Mouse (Mus musculus) lung, embryonic 14.5 days (tissue): ENCODE measurements around the gene Rhd. TPM values are rescaled to one million over a fixed set of nuclear protein-coding genes. Genes with fewer than 3 reads are reported as not detected.
"Not testable (repeated sequence)": the region's sequence is repeated elsewhere in the genome, so short reads cannot be mapped to it uniquely, and the experiment has no call there.

Source experiments
- ATAC-seq: fragments of 200-750 bp; cut with Nextera tagmentation; 2 replicates; pipeline ENCODE4 v1.8.0; 2017; ENCODE audit warnings: mild to moderate bottlenecking, moderate TSS enrichment, moderate library complexity; ENCODE audit not compliant: insufficient read depth
- DNase-seq: peaks from one replicate; pipeline ENCODE4 v3.0.0-alpha.2; 2015
- H3K27ac ChIP-seq: fragments of 300-500 bp; sonication (generic); 2 replicates; pipeline ENCODE4 v1.5.1; 2014; ENCODE audit warnings: low read depth, mild to moderate bottlenecking, moderate library complexity
- H3K27me3 ChIP-seq: fragments of 300-500 bp; sonication (generic); 2 replicates; pipeline ENCODE4 v1.6.1; 2014; ENCODE audit warnings: low read length, control low read depth; ENCODE audit not compliant: insufficient read depth
- H3K36me3 ChIP-seq: fragments of 300-500 bp; sonication (generic); 2 replicates; pipeline ENCODE4 v1.6.1; 2014; ENCODE audit warnings: control low read depth; ENCODE audit not compliant: insufficient read depth
- H3K4me1 ChIP-seq: fragments of 300-500 bp; sonication (generic); 2 replicates; pipeline ENCODE4 v1.6.1; 2014; ENCODE audit warnings: antibody characterized with exemption, control low read depth; ENCODE audit not compliant: insufficient read depth
- H3K4me2 ChIP-seq: fragments of 300-500 bp; sonication (generic); 2 replicates; pipeline ENCODE4 v1.6.1; 2014; ENCODE audit warnings: mild to moderate bottlenecking
- H3K4me3 ChIP-seq: fragments of 300-500 bp; sonication (generic); 2 replicates; pipeline ENCODE4 v1.5.1; 2014; ENCODE audit warnings: low read depth, low read length
- H3K9ac ChIP-seq: fragments of 300-500 bp; sonication (generic); 2 replicates; pipeline ENCODE4 v1.6.1; 2014
- H3K9me3 ChIP-seq: fragments of 300-500 bp; sonication (generic); 2 replicates; pipeline ENCODE4 v1.6.1; 2016; ENCODE audit warnings: low read depth, low read length, control low read depth
- CTCF ChIP-seq: IDR thresholded peaks from 2 replicates; pipeline ENCODE4 v1.5.1; 2016; ENCODE audit warnings: antibody characterized with exemption, low read depth
- WGBS: fragments of 180-500 bp; shearing (Covaris S2); extraction: QIAGEN DNeasy Blood & Tissue Kit; methylation state at CpG from one replicate; pipeline ENCODE4 v1.1.7; 2014; 5-methylcytosine and 5-hydroxymethylcytosine counted together
- polyA plus RNA-seq: library from polyadenylated mRNA; unstranded; fragments of >200 nt; fragmentation: Nextera tagmentation; extraction: Ambion mirVana; gene quantifications from 2 replicates; pipeline ENCODE4 v1.2.1, GENCODE M21; 2014

The Rhd gene
- polyA plus RNA-seq, 1 experiment from 2014 or later = 1.7 TPM

DNA sequence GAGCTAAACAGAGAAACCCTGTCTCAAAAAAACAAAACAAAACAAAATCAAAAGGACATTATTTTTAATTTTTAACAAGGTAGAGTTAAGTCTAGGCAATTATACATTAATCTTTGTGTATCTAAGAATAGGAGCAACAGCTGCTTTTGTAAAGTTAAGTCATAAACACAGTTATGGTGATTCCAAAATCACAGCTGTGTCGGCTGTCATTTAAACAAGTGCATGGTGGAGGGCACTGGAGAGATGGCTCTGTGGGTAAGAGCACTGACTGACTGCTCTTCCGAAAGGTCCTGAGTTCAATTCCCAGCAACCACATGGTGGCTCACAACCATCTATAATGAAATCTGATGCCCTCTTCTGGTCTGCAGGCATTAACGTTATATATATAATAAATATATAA lies 32.4 kb upstream of the Rhd start:
- no peak for TF ChIP-seq CTCF
- DNase-seq (no peak), ATAC-seq (no peak)
- Histone ChIP-seq H3K27ac (no peak overlapping the region), H3K4me2 (no peak overlapping the region), H3K9ac (no peak overlapping the region), H3K36me3 (peaks cover 51% of the 10 kb centered on the region), H3K4me1 (no peaks in the 10 kb centered on the region), H3K9me3 (no peaks in the 10 kb centered on the region), H3K27me3 (no peaks in the 10 kb centered on the region), H3K4me3 (no peak overlapping the region)
- 83% methylated on average over 3 of the region's 3 CpGs for WGBS

DNA sequence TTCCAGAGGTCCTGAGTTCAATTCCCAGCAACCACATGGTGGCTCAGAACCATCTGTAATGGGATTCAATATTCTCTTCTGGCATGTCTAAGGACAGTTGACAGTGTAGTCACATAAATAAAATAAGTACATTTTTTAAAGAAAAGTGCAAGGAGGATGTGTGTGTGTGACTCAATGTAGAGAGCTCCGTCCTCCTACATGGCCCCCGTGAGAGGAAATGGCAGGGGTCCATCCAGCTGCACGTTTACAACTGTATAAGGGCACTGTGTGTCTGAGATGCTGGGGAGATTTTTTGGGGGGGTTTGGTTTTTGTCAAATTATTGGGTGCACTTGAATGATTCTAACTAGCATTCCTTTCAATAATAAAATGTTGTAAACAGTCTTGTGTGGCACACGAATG lies 28.9 kb upstream of the Rhd start:
- Histone ChIP-seq H3K4me2 (no peak overlapping the region), H3K4me3 (no peak overlapping the region), H3K27ac (no peak overlapping the region), H3K27me3 (no peaks in the 10 kb centered on the region), H3K9ac (no peak overlapping the region), H3K9me3 (no peaks in the 10 kb centered on the region), H3K36me3 (peaks cover 34% of the 10 kb centered on the region), H3K4me1 (no peaks in the 10 kb centered on the region)
- TF ChIP-seq CTCF = no peak
- DNase-seq (no peak), ATAC-seq (no peak)
- 84% methylated on average over 4 of the region's 4 CpGs for WGBS

DNA sequence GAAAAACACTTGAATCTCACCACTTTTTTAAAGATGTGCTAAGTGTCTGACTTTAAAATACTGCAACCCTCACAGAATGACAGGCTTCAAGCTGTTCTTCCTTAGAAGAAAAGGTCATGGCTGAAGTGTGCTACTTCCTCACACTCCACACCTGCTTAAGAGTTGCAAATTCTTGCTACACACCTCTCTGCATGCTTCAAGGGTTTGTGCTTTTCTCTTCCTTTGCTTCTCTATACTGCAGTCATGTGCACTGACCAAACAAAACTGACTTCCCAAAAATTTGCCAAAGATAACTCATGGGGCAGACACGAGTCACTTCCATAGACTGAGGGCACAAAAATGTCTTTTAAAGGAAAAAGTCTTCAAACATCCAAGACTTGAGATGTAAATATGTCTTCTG lies 26.1 kb upstream of the Rhd start:
- Histone ChIP-seq H3K27ac (no peak overlapping the region; the same call in 1 of the 2 replicates), H3K36me3 (peaks cover 11% of the 10 kb centered on the region), H3K4me1 (no peaks in the 10 kb centered on the region), H3K9ac (no peak overlapping the region), H3K27me3 (no peaks in the 10 kb centered on the region), H3K9me3 (no peaks in the 10 kb centered on the region), H3K4me3 (no peak overlapping the region), H3K4me2 (no peak overlapping the region)
- no peak for TF ChIP-seq CTCF
- WGBS = 38% methylated on average over 1 of the region's 1 CpGs
- no peak for ATAC-seq
- DNase-seq = no peak

DNA sequence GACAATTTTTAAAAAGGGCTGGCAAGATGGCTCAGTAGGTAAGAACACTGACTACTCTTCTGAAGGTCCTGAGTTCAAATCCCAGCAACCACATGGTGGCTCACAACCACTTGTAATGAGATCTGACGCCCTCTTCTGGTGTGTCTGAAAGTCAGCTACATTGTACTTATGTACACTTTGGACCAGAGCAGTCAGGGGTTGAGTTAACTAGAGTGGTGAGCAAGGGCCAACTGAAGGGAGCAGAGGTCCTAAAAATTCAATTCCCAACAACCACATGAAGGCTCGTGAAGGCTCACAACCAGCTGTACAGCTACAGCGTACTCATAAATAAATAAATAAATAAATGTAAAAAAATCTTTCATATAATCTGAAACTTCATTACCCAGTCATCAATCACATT lies 25.6 kb upstream of the Rhd start:
- not testable (repeated sequence) for H3K9me3 ChIP-seq, H3K27ac ChIP-seq, H3K4me2 ChIP-seq, H3K4me3 ChIP-seq, H3K9ac ChIP-seq, ATAC-seq, H3K27me3 ChIP-seq, DNase-seq, H3K4me1 ChIP-seq
- WGBS = 73% methylated on average over 3 of the region's 3 CpGs
- peaks cover 11% of the 10 kb centered on the region; the same call in 1 of the 2 replicates for H3K36me3 ChIP-seq

DNA sequence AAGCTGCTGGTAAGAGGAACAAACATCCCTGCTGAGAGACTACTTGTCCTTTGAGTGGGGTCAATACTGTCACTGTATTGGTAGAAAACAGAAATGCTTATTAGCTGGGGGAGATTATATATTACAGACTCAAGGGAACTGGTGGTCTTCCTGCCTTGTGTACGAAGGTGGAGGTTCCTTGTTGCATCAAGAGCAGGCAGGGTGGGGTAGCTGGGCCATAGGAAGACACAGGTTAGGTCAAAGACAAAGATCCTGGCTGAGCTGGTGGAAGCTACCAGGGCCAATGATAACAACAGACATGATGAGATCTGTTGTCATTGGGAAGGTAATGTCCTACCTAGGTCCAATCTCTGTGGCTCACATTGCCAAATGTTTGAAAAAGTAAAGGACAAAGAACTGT lies 24.1 kb upstream of the Rhd start:
- Histone ChIP-seq H3K27ac (no peak overlapping the region), H3K9me3 (no peaks in the 10 kb centered on the region), H3K9ac (no peak overlapping the region), H3K27me3 (no peaks in the 10 kb centered on the region), H3K4me2 (no peak overlapping the region), H3K4me3 (no peak overlapping the region), H3K4me1 (no peaks in the 10 kb centered on the region), H3K36me3 (peaks cover 4% of the 10 kb centered on the region; the same call in 1 of the 2 replicates)
- DNase-seq (no peak), ATAC-seq (no peak)
- TF ChIP-seq CTCF = no peak
- 87% methylated on average over 1 of the region's 1 CpGs for WGBS

DNA sequence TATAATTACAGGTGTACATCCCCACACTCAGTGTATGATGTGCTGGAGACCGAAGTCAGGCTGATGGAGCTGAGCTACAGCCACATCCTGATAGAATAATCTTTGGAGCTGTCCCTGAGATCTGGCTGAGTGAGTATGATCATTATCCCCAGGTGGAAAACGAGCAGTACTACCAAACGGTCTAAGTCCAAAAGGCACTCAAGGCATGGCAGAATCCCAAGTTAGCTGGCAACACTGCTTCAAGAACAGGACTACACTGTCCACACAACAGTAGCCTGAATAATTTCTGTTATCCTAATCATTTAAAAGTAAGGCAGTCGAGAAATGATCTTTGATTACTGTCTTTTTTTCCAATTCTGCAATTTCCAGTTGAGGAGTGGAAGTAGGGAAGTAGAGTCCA lies 20.8 kb upstream of the Rhd start:
- Histone ChIP-seq H3K27me3 (no peaks in the 10 kb centered on the region), H3K36me3 (no peaks in the 10 kb centered on the region), H3K4me1 (peaks cover 3% of the 10 kb centered on the region; the same call in 1 of the 2 replicates), H3K9me3 (no peaks in the 10 kb centered on the region), H3K4me2 (no peak overlapping the region), H3K9ac (no peak overlapping the region), H3K27ac (no peak overlapping the region), H3K4me3 (no peak overlapping the region)
- no peak for ATAC-seq
- WGBS = 84% methylated on average over 4 of the region's 4 CpGs
- DNase-seq = no peak
- TF ChIP-seq CTCF = no peak

DNA sequence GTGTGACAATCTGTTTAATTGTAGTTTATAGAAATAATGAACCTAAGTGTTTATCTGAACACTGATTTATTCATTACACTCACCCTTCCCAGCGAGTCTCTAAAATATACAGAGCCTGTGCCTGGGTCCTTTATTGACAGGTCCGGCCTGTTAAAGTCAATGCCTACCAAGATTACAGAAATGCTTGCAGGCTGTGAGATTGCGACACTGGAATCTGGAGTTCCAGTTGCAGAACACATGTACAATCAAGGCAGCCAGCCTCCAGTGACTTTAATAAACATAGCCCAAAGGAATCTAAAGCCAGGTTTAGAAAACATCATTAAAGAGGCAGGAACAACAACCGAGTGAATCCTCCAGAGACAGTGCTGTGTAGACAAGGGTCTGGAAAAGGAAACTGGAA lies 16.7 kb upstream of the Rhd start:
- no peak for TF ChIP-seq CTCF

DNA sequence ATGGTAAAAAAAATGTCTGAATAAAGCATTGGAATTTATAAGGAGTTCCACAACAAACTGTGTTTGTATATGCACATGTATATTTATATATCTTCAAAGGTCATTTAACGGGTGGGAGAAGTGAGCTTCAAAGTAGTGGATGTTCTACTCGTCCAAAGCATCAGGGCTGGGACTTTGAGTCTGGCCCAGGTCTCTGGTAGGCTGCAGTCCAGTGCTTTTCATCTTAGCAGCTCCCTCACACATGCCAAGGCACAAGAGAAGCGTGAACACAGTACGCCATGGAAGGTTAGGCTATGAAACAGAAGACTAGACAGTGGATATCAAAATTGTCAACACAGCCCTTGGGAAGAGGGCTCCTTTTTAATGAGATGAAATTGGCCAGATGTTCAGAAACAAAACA lies 13.8 kb upstream of the Rhd start:
- 68% methylated on average over 4 of the region's 4 CpGs for WGBS
- H3K9me3 ChIP-seq = no peaks in the 10 kb centered on the region
- H3K27ac ChIP-seq = no peak overlapping the region
- no peak overlapping the region for H3K4me2 ChIP-seq
- H3K27me3 ChIP-seq = no peaks in the 10 kb centered on the region
- H3K4me3 ChIP-seq = no peak overlapping the region
- no peak for TF ChIP-seq CTCF
- H3K36me3 ChIP-seq = no peaks in the 10 kb centered on the region
- H3K4me1 ChIP-seq = peaks cover 8% of the 10 kb centered on the region
- no peak for DNase-seq
- H3K9ac ChIP-seq = no peak overlapping the region
- ATAC-seq = no peak

More for the DNA sequence above, 16.7 kb upstream of the Rhd start:
- 56% methylated on average over 4 of the region's 4 CpGs for WGBS
- Histone ChIP-seq H3K27ac (peak overlapping the region; percentile 25; the same call in 1 of the 2 replicates), H3K4me1 (peaks cover 8% of the 10 kb centered on the region), H3K4me3 (no peak overlapping the region), H3K9ac (no peak overlapping the region), H3K4me2 (no peak overlapping the region), H3K36me3 (no peaks in the 10 kb centered on the region), H3K9me3 (no peaks in the 10 kb centered on the region), H3K27me3 (no peaks in the 10 kb centered on the region)
- DNase-seq (peak; percentile 28), ATAC-seq (no peak)
